Mouse (Mus musculus) gastrocnemius, adult 18-20 months (tissue): ENCODE results near the gene Slc25a28. TPM values are rescaled to one million over a fixed set of nuclear protein-coding genes. Genes with fewer than 3 reads are reported as not detected.
A peak's percentile ranks its signal among the peaks of the same experiment; 100 is the strongest.

ENCODE experiments used
- DNase-seq: peaks from one replicate; pipeline ENCODE4 v3.0.0; 2021; ENCODE audit warnings: low spot score
- total RNA-seq, 2 experiments: library from RNA; stranded (reverse); gene quantifications; 2 replicates each; pipeline ENCODE4 v1.2.3; 2021

The Slc25a28 gene
- total RNA-seq, 2 experiments from 2014 or later, result 26.2 to 34.0 TPM

- DNase-seq, result no peak
Observed at GRCm38 (mm10) chr19:43678467-43679003, 3.9 kb upstream of the Slc25a28 start.

- no peak for DNase-seq
Observed at GRCm38 (mm10) chr19:43675525-43676400, 1.1 kb upstream of the Slc25a28 start.

- peak; percentile 39 for DNase-seq
Observed at GRCm38 (mm10) chr19:43674316-43674689, 378 bp downstream of the Slc25a28 start.

- no peak for DNase-seq
Observed at GRCm38 (mm10) chr19:43673513-43674315, 967 bp downstream of the Slc25a28 start.

GRCm38 (mm10) chr19:43671054-43671453, 3.6 kb downstream of the Slc25a28 start:
- no peak for DNase-seq

GRCm38 (mm10) chr19:43669136-43669759, 5.4 kb downstream of the Slc25a28 start:
- DNase-seq, result peak; percentile 65

- DNase-seq, result no peak
Observed at GRCm38 (mm10) chr19:43667430-43667809, 7.3 kb downstream of the Slc25a28 start.

- peak; percentile 61 for DNase-seq
Observed at GRCm38 (mm10) chr19:43666661-43667429, 7.8 kb downstream of the Slc25a28 start.

- peak; percentile 40 for DNase-seq
Observed at GRCm38 (mm10) chr19:43665441-43666048, 9.1 kb downstream of the Slc25a28 start.

- DNase-seq, result no peak
Observed at GRCm38 (mm10) chr19:43663471-43663870, 11.2 kb downstream of the Slc25a28 start.

GRCm38 (mm10) chr19:43662176-43662967, 12.3 kb downstream of the Slc25a28 start:
- DNase-seq, result no peak

- no peak for DNase-seq
Observed at GRCm38 (mm10) chr19:43660774-43661173, 13.9 kb downstream of the Slc25a28 start.

- DNase-seq, result no peak
Observed at GRCm38 (mm10) chr19:43659632-43660031, 15.0 kb downstream of the Slc25a28 start.

- peak; percentile 69 for DNase-seq
Observed at GRCm38 (mm10) chr19:43655735-43656492, 18.8 kb downstream of the Slc25a28 start.

GRCm38 (mm10) chr19:43651241-43651785, 23.4 kb downstream of the Slc25a28 start:
- DNase-seq, result no peak

GRCm38 (mm10) chr19:43648343-43648742, 26.3 kb downstream of the Slc25a28 start:
- DNase-seq, result no peak

- no peak for DNase-seq
Observed at GRCm38 (mm10) chr19:43647261-43647660, 27.4 kb downstream of the Slc25a28 start.

GRCm38 (mm10) chr19:43646852-43647251, 27.8 kb downstream of the Slc25a28 start:
- no peak for DNase-seq

GRCm38 (mm10) chr19:43645508-43645907, 29.2 kb downstream of the Slc25a28 start:
- no peak for DNase-seq
